Mouse (Mus musculus) G1E (cell line): ENCODE data around the gene Zbtb22. TPM values are rescaled to one million over a fixed set of nuclear protein-coding genes. Genes with fewer than 3 reads are reported as not detected.

Source experiments
- ATAC-seq: 2 replicates; pipeline ENCODE4 v1.8.0; 2016; ENCODE audit warnings: mild to moderate bottlenecking; ENCODE audit not compliant: insufficient number of reproducible peaks, poor library complexity, low FRiP score, severe bottlenecking; ENCODE audit errors: extremely low read depth
- DNase-seq: peaks from one replicate; pipeline ENCODE4 v3.0.0; 2012; ENCODE audit warnings: low spot score
- H3K27me3 ChIP-seq: 2 replicates; pipeline ENCODE4 v1.6.1; 2012; ENCODE audit warnings: mild to moderate bottlenecking, low read length, inconsistent platforms; ENCODE audit not compliant: insufficient read depth
- H3K36me3 ChIP-seq: replicated peaks from 2 replicates; pipeline ENCODE3; 2012; ENCODE audit warnings: mild to moderate bottlenecking, inconsistent platforms
- H3K4me1 ChIP-seq: 2 replicates; pipeline ENCODE4 v1.6.1; 2012; ENCODE audit warnings: low read depth, low read length, inconsistent platforms, mixed read lengths; ENCODE audit not compliant: insufficient read depth
- H3K4me3 ChIP-seq: 2 replicates; pipeline ENCODE4 v1.5.1; 2012; ENCODE audit warnings: low read depth, mild to moderate bottlenecking, inconsistent platforms, low read length, moderate library complexity, mixed read lengths
- H3K9me3 ChIP-seq: replicated peaks from 2 replicates; pipeline ENCODE4 v1.6.1; 2012; ENCODE audit warnings: inconsistent platforms
- CTCF ChIP-seq: IDR thresholded peaks from 2 replicates; pipeline ENCODE4 v1.5.1; 2012; ENCODE audit warnings: low read depth, low read length, inconsistent platforms, mixed read lengths
- GATA1 ChIP-seq: IDR thresholded peaks from 2 replicates; pipeline ENCODE4 v1.6.1; 2012; ENCODE audit warnings: borderline replicate concordance, low read length, inconsistent platforms, mixed read lengths
- GATA2 ChIP-seq: IDR thresholded peaks from 2 replicates; pipeline ENCODE4 v1.6.1; 2012; ENCODE audit warnings: low read depth, low read length, inconsistent platforms, borderline replicate concordance
- POLR2AphosphoS5 ChIP-seq: IDR thresholded peaks from 2 replicates; pipeline ENCODE4 v1.6.1; 2012; ENCODE audit warnings: low read depth, low read length, inconsistent platforms; ENCODE audit not compliant: insufficient replicate concordance
- TAL1 ChIP-seq: conservative IDR thresholded peaks from 2 replicates; pipeline ENCODE4 v1.6.1; 2012; ENCODE audit warnings: low read depth, low read length, inconsistent platforms, mixed read lengths
- polyA plus RNA-seq: library from polyadenylated mRNA; stranded (reverse); fragments of >175 nt; gene quantifications from 2 replicates; pipeline ENCODE4 v1.2.3, GENCODE M21; 2012
- total RNA-seq, 2 experiments: library from RNA; stranded (forward) in 1 of 2; stranded (reverse) in 1 of 2; fragments of 200-1000 nt in 1 of 2; fragments of >200 nt in 1 of 2; fragmentation: Nextera tagmentation in 1 of 2; gene quantifications; 2 replicates each; pipeline ENCODE4 v1.2.3; 2014 to 2017

The Zbtb22 gene
- total and polyA plus RNA-seq, 3 experiments: 15.8 to 42.1 (median 19.7) TPM

- ATAC-seq: peak; percentile 32; the same call in 1 of the 2 replicates
- H3K27me3 ChIP-seq: no peaks in the 10 kb centered on the region
- peak overlapping the region; percentile 24; the same call in 1 of the 2 replicates for H3K4me3 ChIP-seq
- no peaks in the 10 kb centered on the region for H3K9me3 ChIP-seq
- peaks cover 67% of the 10 kb centered on the region for H3K36me3 ChIP-seq
- H3K4me1 ChIP-seq: peaks cover 74% of the 10 kb centered on the region
- TF ChIP-seq POLR2AphosphoS5 (no peak), CTCF (peak; percentile 79)
- DNase-seq: no peak
These were observed 9.0 kb downstream of the Zbtb22 start for GRCm38 (mm10) chr17:33924577-33925283.

GRCm38 (mm10) chr17:33925406-33926116, 9.9 kb downstream of the Zbtb22 start:
- Histone ChIP-seq H3K4me3 (peak overlapping the region; percentile 45; the same call in 1 of the 2 replicates), H3K4me1 (peaks cover 69% of the 10 kb centered on the region), H3K36me3 (peaks cover 67% of the 10 kb centered on the region), H3K9me3 (no peaks in the 10 kb centered on the region), H3K27me3 (no peaks in the 10 kb centered on the region)
- TF ChIP-seq GATA1 (no peak), POLR2AphosphoS5 (no peak), TAL1 (no peak), CTCF (0 out of 2 replicates have a peak, but pooled peaks have one; percentile 2)
- ATAC-seq (no peak), DNase-seq (no peak)

- ATAC-seq (no peak), DNase-seq (no peak)
- Histone ChIP-seq H3K4me1 (peaks cover 69% of the 10 kb centered on the region), H3K27me3 (no peaks in the 10 kb centered on the region), H3K4me3 (peak overlapping the region; percentile 21; the same call in 1 of the 2 replicates), H3K9me3 (no peaks in the 10 kb centered on the region), H3K36me3 (peaks cover 64% of the 10 kb centered on the region)
- TF ChIP-seq TAL1 (no peak), GATA1 (no peak), POLR2AphosphoS5 (no peak), CTCF (no peak), GATA2 (no peak)
These were observed 10.7 kb downstream of the Zbtb22 start for GRCm38 (mm10) chr17:33926207-33926932.

- TF ChIP-seq CTCF (no peak), GATA1 (no peak), POLR2AphosphoS5 (no peak), GATA2 (no peak), TAL1 (no peak)
- Histone ChIP-seq H3K9me3 (no peaks in the 10 kb centered on the region), H3K36me3 (peaks cover 69% of the 10 kb centered on the region), H3K27me3 (no peaks in the 10 kb centered on the region), H3K4me1 (peaks cover 72% of the 10 kb centered on the region), H3K4me3 (peak overlapping the region; percentile 91)
- ATAC-seq: no peak
- no peak for DNase-seq
These were observed 12.7 kb downstream of the Zbtb22 start for GRCm38 (mm10) chr17:33928251-33928947.

GRCm38 (mm10) chr17:33929371-33930279, 13.9 kb downstream of the Zbtb22 start, which contains the start of gene Rgl2:
Gene Rgl2, plus strand, starts transcription at chr17:33929543.
- TF ChIP-seq GATA2 (no peak), TAL1 (no peak), GATA1 (no peak), POLR2AphosphoS5 (no peak), CTCF (no peak)
- peaks cover 71% of the 10 kb centered on the region for H3K36me3 ChIP-seq
- peak within 1 kb of the TSS; percentile 91 for H3K4me3 ChIP-seq
- peak; percentile 47 for ATAC-seq
- peaks cover 73% of the 10 kb centered on the region for H3K4me1 ChIP-seq
- no peaks in the 10 kb centered on the region for H3K27me3 ChIP-seq
- no peaks in the 10 kb centered on the region for H3K9me3 ChIP-seq
- DNase-seq: peak; percentile 89
